Mouse (Mus musculus) neural tube, embryonic 15.5 days (tissue): ENCODE results near the gene Dync1li2. TPM values are rescaled to one million over a fixed set of nuclear protein-coding genes. Genes with fewer than 3 reads are reported as not detected.

ENCODE experiments used
- ATAC-seq: fragments of 200-750 bp; cut with Nextera tagmentation; 2 replicates; pipeline ENCODE4 v1.8.0; 2017; ENCODE audit warnings: mild to moderate bottlenecking, moderate TSS enrichment, moderate library complexity; ENCODE audit not compliant: low FRiP score
- H3K27ac ChIP-seq: fragments of 300-500 bp; sonication (generic); replicated peaks from 2 replicates; pipeline ENCODE4 v1.5.1; 2015; ENCODE audit warnings: mild to moderate bottlenecking, inconsistent platforms
- H3K27me3 ChIP-seq: fragments of 300-500 bp; sonication (generic); replicated peaks from 2 replicates; pipeline ENCODE4 v1.6.1; 2015; ENCODE audit warnings: inconsistent platforms
- H3K36me3 ChIP-seq: fragments of 300-500 bp; sonication (generic); 2 replicates; pipeline ENCODE4 v1.6.1; 2015; ENCODE audit warnings: inconsistent platforms
- H3K4me1 ChIP-seq: fragments of 300-500 bp; sonication (generic); 2 replicates; pipeline ENCODE4 v1.6.1; 2015; ENCODE audit warnings: inconsistent platforms
- H3K4me2 ChIP-seq: fragments of 300-500 bp; sonication (generic); 2 replicates; pipeline ENCODE4 v1.6.1; 2015; ENCODE audit warnings: inconsistent platforms, mild to moderate bottlenecking, moderate library complexity
- H3K4me3 ChIP-seq: fragments of 300-500 bp; sonication (generic); replicated peaks from 2 replicates; pipeline ENCODE4 v1.5.1; 2015; ENCODE audit warnings: mild to moderate bottlenecking, inconsistent platforms
- H3K9ac ChIP-seq: fragments of 300-500 bp; sonication (generic); replicated peaks from 2 replicates; pipeline ENCODE4 v1.6.1; 2015; ENCODE audit warnings: mild to moderate bottlenecking, inconsistent platforms
- H3K9me3 ChIP-seq: fragments of 300-500 bp; sonication (generic); replicated peaks from 2 replicates; pipeline ENCODE4 v1.6.1; 2016; ENCODE audit warnings: inconsistent platforms
- WGBS: fragments of 180-500 bp; shearing (Covaris S2); methylation state at CpG from one replicate; pipeline ENCODE4 v1.1.7; 2015; ENCODE audit warnings: mixed read lengths; 5-methylcytosine and 5-hydroxymethylcytosine counted together
- polyA plus RNA-seq: library from polyadenylated mRNA; unstranded; fragments of >200 nt; fragmentation: Nextera tagmentation; extraction: Ambion mirVana; gene quantifications from 2 replicates; pipeline ENCODE4 v1.2.1, GENCODE M21; 2015

Gene Dync1li2
- 83.4 and 98.1 TPM in 2 replicates for polyA plus RNA-seq

DNA sequence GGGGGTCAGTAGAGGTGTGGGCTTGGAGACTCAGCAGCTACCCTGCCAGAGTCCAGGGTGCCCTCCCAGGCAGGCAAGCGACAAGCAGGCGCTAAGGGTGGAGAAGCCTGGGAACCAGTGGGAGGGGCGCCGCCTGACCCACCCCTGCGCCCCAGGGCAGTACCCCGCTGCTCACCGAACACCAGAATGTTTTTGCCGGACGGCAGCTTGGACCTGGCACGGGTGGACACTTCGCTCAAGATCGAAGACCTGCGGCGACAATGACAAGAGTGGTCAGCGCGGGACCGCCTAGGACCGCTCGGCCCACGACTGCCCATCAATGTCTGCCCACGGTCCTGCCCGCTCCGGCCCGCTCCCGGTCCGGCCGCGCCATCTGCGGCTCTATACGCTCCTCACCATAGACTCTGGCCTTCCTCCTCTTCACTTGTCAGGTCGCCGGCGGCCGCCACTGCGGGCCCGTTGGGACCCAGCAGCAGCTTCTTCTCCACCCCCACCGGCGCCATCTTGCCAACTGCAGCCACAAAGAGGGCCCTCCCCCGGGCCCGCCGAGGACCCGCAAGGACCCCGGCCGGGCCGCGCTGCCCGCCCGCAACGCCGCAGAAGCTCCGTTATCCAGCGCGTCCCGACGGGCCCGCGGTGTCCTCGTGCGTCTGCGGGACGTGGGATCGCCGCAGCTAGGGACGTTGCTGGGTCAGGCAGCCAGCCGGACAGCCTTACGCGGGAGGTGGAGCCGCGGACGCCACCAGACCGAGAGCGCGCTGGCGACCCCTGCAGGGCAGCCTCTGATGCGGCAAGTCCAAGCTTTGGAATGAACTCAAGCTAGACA is at the start of gene Dync1li2:
Gene Dync1li2, minus strand, starts transcription at position 749 of the 826 bp plus-strand sequence.
- peaks cover 23% of the 10 kb centered on the region for H3K4me1 ChIP-seq
- H3K27me3 ChIP-seq = no peaks in the 10 kb centered on the region
- H3K9ac ChIP-seq = peak within 1 kb of the TSS; percentile 97
- ATAC-seq = peak; percentile 90
- H3K9me3 ChIP-seq = no peaks in the 10 kb centered on the region
- peak within 1 kb of the TSS; percentile 92 for H3K27ac ChIP-seq
- peak within 1 kb of the TSS; percentile 87 for H3K4me2 ChIP-seq
- H3K4me3 ChIP-seq = peak within 1 kb of the TSS; percentile 94
- 0% methylated on average over 75 of the region's 75 CpGs for WGBS
- H3K36me3 ChIP-seq = peaks cover 33% of the 10 kb centered on the region

DNA sequence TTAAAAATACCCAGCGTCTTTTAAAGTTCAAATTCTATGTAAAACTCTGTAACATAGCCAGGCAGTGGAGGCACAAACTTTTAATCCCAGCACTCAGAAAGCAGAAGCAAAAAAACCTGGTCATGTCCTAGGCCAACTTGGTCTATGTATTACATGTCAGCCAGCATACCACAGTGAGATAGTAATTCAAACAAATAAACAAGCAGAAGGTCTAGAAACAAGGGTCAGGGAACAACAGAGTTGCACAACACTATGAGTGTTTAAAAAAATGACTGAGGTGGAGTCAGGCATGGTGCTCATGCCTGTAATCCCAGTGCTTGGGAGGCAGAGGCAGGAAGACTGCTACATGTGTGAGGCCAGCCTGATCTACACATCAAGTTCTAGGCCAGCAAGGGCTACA is 36.2 kb upstream of the Dync1li2 start:
- 58% methylated on average over 1 of the region's 1 CpGs for WGBS
- ATAC-seq = no peak

DNA sequence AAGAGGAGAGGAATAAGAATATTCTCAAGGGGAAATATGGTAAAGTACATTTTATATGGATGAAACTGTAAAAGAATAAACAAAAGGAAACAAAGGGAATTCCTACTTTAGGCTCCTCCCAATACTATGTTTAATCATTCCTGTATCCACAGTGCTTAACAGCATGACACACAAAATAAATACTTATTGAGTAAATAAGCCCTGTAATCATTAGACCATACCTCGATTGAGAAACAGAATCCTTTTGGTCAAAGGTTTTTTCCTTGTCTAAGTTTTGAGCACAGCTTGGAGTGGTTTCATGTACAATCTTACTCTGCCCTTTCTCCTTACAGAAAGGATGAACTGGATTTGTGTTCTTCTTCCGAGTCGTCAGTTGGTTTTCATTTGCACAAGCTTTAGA is 29.6 kb upstream of the Dync1li2 start:
- Histone ChIP-seq H3K4me3 (no peak overlapping the region), H3K9ac (no peak overlapping the region), H3K4me1 (no peaks in the 10 kb centered on the region), H3K27me3 (no peaks in the 10 kb centered on the region), H3K4me2 (no peak overlapping the region), H3K36me3 (no peaks in the 10 kb centered on the region), H3K27ac (no peak overlapping the region), H3K9me3 (no peaks in the 10 kb centered on the region)
- no peak for ATAC-seq
- WGBS = 83% methylated on average over 3 of the region's 3 CpGs

More for the DNA sequence above, 36.2 kb upstream of the Dync1li2 start:
- Histone ChIP-seq H3K9me3 (no peaks in the 10 kb centered on the region), H3K36me3 (no peaks in the 10 kb centered on the region), H3K4me2 (no peak overlapping the region), H3K4me1 (no peaks in the 10 kb centered on the region), H3K4me3 (no peak overlapping the region), H3K27me3 (no peaks in the 10 kb centered on the region), H3K27ac (no peak overlapping the region), H3K9ac (no peak overlapping the region)

DNA sequence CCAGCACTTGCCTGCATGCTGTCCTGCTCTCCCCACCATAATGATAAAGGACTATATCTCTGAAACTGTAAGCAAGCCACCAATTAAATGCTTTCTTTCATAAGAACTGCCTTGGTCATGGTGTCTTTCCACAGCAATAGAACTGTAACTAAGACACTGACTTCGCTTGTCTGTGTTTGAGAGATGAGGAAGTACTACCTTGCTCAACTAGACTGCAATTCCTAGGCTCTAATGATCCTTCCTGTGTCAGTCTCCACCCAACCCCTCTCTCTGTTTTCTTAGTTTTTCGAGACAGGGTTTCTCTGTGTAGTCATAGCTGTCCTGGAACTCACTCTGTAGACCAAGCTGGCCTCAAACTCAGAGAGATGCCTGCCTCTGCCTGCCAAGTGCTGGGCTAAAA is 24.6 kb upstream of the Dync1li2 start:
- no peaks in the 10 kb centered on the region for H3K36me3 ChIP-seq
- H3K27ac ChIP-seq = no peak overlapping the region
- H3K4me2 ChIP-seq = no peak overlapping the region
- H3K9me3 ChIP-seq = no peaks in the 10 kb centered on the region
- H3K4me1 ChIP-seq = no peaks in the 10 kb centered on the region
- WGBS = 73% methylated on average over 2 of the region's 2 CpGs
- no peak overlapping the region for H3K4me3 ChIP-seq
- no peak for ATAC-seq
- no peak overlapping the region for H3K9ac ChIP-seq
- H3K27me3 ChIP-seq = no peaks in the 10 kb centered on the region

DNA sequence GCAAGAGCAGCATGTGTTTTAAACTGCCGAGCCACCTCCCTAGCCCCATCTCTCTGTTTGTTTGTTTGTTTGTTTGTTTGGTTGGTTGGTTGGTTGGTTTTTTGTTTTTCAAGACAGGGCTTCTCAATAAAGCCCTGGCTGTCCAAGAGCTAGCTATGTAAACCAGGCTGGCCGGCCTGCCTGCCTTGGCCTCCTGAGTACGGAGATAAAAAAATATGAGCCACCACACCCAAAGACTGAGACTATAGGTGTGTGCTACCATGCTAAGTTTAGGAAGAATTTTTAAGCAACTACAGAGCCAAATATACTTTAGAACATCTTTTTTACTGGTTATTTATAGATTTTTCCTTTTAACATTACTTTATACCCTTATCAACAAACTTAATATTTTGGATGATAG is 9.3 kb upstream of the Dync1li2 start:
- no peaks in the 10 kb centered on the region for H3K9me3 ChIP-seq
- no peaks in the 10 kb centered on the region for H3K4me1 ChIP-seq
- H3K4me2 ChIP-seq = no peak overlapping the region
- WGBS = 89% methylated on average over 3 of the region's 3 CpGs
- H3K4me3 ChIP-seq = no peak overlapping the region
- H3K9ac ChIP-seq = no peak overlapping the region
- no peaks in the 10 kb centered on the region for H3K36me3 ChIP-seq
- no peak overlapping the region for H3K27ac ChIP-seq
- no peak for ATAC-seq
- H3K27me3 ChIP-seq = no peaks in the 10 kb centered on the region

DNA sequence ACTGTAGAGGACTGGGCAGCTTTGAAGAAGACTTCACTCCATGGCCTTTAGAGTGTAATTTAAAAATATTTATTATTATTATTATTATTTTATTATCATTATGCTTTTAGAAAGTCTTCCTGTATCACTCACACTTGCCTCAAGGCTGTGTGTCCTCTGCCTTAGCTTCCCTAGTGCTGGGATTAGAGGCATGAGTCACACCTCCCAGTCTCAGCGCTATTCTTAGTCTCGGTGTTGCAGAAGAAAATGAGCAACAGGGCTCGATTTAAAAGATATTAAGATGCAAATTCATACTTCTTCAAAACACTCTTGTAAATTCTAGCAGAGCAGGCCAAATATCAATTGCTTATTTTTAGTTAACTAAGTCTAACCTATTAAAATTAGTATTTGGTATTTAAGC is 5.9 kb upstream of the Dync1li2 start:
- Histone ChIP-seq H3K9me3 (no peaks in the 10 kb centered on the region), H3K9ac (no peak overlapping the region), H3K4me3 (no peak overlapping the region), H3K27me3 (no peaks in the 10 kb centered on the region), H3K4me2 (no peak overlapping the region), H3K36me3 (no peaks in the 10 kb centered on the region), H3K4me1 (no peaks in the 10 kb centered on the region), H3K27ac (no peak overlapping the region)
- WGBS = 84% methylated on average over 3 of the region's 3 CpGs
- ATAC-seq = no peak

DNA sequence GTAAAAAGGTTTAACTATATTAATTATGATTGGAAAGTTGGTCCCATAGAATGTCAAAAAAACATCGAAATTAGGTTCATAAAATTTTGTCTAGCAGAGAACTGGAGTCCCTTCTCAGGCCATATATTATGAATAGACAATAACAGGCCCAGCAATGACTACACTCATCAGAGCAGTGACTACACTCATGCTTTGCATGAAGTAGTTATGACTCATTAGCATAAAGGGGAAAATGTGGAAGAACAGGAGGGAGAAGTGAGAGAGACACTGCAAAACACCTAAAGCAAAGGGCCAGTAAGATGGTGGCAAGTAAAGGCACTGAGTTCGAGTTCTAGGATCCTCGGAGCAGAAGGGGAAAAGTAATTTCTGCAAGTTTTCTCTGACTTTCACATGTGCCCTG is 3.2 kb upstream of the Dync1li2 start:
- H3K4me2 ChIP-seq = no peak overlapping the region
- peaks cover 12% of the 10 kb centered on the region for H3K4me1 ChIP-seq
- no peaks in the 10 kb centered on the region for H3K9me3 ChIP-seq
- H3K4me3 ChIP-seq = no peak overlapping the region
- H3K36me3 ChIP-seq = 0 out of 2 replicates have a peak, but pooled peaks cover 1% of the 10 kb centered on the region
- WGBS = 86% methylated on average over 3 of the region's 3 CpGs
- no peak overlapping the region for H3K9ac ChIP-seq
- H3K27me3 ChIP-seq = no peaks in the 10 kb centered on the region
- no peak for ATAC-seq
- no peak overlapping the region for H3K27ac ChIP-seq

DNA sequence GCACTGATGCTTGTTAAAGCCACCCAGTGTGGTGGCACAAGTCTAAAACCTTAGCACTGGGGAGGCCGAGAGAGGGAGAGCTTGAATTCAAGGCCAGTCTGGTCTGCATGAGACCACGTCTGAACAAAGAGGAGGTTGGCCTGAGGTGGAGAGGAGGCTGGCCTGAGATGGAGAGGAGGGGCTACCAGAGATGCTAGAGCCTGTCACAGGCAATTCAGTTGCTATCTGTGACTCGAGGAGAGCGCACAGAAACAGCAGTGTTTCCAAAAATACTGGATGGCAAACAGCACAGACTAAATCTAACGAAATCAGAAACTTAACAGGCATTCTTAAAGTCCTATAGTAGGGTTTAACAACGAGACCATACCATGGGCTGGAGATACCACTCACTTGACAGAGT is 2.4 kb upstream of the Dync1li2 start:
- WGBS = 68% methylated on average over 6 of the region's 6 CpGs

DNA sequence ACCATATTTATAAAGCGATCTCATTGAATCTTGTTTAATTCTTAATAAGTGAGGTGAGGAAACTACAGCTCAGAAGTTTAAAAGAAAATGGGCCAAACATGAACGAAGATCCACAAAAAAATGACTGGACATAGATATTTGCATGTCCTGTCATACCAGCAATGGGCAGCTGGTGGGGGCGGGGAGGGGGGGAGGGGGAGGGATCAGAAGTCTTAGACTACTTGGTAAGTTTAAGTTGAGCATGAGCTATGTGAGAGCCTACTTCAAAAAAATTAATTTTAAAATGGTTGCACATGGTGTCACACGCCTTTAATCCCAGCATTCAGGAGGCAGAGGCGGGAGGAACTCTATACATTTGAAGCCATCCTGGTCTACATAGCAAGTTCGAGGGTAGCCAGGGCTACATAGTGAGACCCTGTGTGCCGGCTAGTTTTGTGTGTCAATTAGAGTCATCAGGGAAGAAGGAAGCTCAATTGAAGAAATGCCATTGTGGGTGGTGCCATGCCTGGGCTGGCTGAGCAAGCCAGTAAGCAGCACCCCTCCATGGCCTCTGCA is 355 bp upstream of the Dync1li2 start:
- H3K9ac ChIP-seq = no peak overlapping the region
- 67% methylated on average over 7 of the region's 7 CpGs for WGBS
- no peaks in the 10 kb centered on the region for H3K27me3 ChIP-seq
- peak overlapping the region; percentile 94 for H3K4me3 ChIP-seq
- H3K4me1 ChIP-seq = peaks cover 23% of the 10 kb centered on the region
- peak overlapping the region; percentile 92; the same call in 1 of the 2 replicates for H3K27ac ChIP-seq
- no peaks in the 10 kb centered on the region for H3K9me3 ChIP-seq
- peaks cover 29% of the 10 kb centered on the region for H3K36me3 ChIP-seq
- ATAC-seq = peak; percentile 39
- H3K4me2 ChIP-seq = peak overlapping the region; percentile 87

More for the DNA sequence above, 2.4 kb upstream of the Dync1li2 start:
- H3K27me3 ChIP-seq = no peaks in the 10 kb centered on the region
- peaks cover 9% of the 10 kb centered on the region for H3K36me3 ChIP-seq
- H3K9me3 ChIP-seq = no peaks in the 10 kb centered on the region
- no peak overlapping the region for H3K4me2 ChIP-seq
- peaks cover 19% of the 10 kb centered on the region for H3K4me1 ChIP-seq
- ATAC-seq = no peak
- H3K27ac ChIP-seq = no peak overlapping the region
- H3K9ac ChIP-seq = no peak overlapping the region
- H3K4me3 ChIP-seq = no peak overlapping the region

DNA sequence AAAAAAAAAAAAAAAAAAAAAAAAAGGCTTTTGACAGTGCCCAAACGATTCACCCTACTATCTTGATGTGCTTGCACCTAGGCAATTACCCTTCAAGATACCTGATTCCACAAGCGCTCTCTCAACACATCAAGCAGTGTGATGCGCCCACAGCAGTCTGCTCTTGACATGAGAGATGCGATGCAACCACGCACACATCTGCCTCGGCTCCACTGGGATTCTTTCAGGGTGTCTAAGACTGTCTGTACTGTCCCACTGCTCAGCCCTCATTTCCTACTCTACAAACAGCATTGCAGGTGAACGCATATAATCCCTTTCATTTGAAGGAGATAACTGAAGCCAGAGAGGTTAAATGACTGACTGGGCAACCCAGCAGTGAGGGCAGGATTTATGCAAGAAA is 1.2 kb downstream of the Dync1li2 start:
- Histone ChIP-seq H3K36me3 (peaks cover 42% of the 10 kb centered on the region), H3K9ac (peak overlapping the region; percentile 97), H3K4me1 (peaks cover 27% of the 10 kb centered on the region), H3K27me3 (no peaks in the 10 kb centered on the region), H3K27ac (peak overlapping the region; percentile 92; the same call in 1 of the 2 replicates), H3K4me2 (peak overlapping the region; percentile 87), H3K4me3 (peak overlapping the region; percentile 94), H3K9me3 (no peaks in the 10 kb centered on the region)
- 50% methylated on average over 7 of the region's 7 CpGs for WGBS
- no peak for ATAC-seq

DNA sequence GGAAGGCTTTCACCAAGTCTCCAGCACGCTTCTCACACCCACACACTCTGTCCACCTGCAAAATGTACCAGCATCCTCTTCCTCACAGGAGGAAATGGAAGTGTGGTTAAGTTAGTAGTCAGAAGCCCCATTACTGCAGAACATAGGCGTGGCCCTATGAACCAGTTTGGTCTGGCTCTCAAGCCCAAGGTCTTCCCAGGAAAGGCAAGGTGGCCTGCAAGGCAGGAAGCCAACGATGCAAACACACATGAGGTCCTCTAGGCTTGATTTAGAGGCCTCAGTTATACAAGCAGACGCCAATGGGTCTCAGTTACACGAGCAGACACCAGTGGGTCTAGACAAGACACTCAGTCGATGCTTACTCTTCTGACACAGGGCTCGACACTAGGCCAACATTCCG is 3.4 kb downstream of the Dync1li2 start:
- no peaks in the 10 kb centered on the region for H3K9me3 ChIP-seq
- no peak overlapping the region for H3K27ac ChIP-seq
- peaks cover 62% of the 10 kb centered on the region for H3K36me3 ChIP-seq
- no peak overlapping the region for H3K4me3 ChIP-seq
- H3K4me2 ChIP-seq = no peak overlapping the region
- ATAC-seq = no peak
- peaks cover 46% of the 10 kb centered on the region for H3K4me1 ChIP-seq
- 96% methylated on average over 8 of the region's 8 CpGs for WGBS
- H3K27me3 ChIP-seq = no peaks in the 10 kb centered on the region
- no peak overlapping the region for H3K9ac ChIP-seq

DNA sequence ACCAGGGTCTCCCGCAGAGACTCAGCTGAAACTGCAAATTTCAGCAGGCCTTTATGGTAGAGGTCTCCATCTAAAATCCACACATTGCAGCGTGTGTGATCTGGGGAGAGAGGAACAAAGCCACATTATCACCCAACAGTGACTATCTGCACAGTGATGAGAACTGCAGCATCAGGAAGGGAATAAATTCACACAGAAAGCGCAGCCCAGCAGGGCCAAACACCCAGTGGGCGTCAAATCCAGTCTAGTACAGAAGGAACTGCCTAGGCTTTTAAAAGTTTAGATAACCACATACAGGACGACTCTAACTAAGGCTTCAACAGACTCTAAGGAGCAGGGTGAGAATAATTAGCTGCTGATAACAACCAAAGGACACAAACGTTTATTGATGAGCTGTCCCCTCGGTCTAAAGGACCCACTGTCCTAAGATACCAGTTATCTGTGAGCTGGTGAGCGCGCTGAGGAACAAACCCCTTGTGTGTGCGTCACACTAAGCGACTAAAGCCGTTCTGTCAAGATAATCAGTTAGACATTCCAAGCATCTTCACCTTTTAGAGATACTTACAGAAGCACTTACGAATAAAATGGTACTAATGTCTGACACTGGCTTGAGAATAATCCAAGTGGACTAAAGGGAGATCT is 5.2 kb downstream of the Dync1li2 start:
- no peaks in the 10 kb centered on the region for H3K9me3 ChIP-seq
- no peak overlapping the region for H3K4me3 ChIP-seq
- H3K4me2 ChIP-seq = no peak overlapping the region
- WGBS = 95% methylated on average over 13 of the region's 13 CpGs
- H3K27me3 ChIP-seq = no peaks in the 10 kb centered on the region
- no peak overlapping the region for H3K27ac ChIP-seq
- peaks cover 77% of the 10 kb centered on the region for H3K36me3 ChIP-seq
- no peak for ATAC-seq
- peaks cover 47% of the 10 kb centered on the region for H3K4me1 ChIP-seq
- no peak overlapping the region for H3K9ac ChIP-seq
